Mouse (Mus musculus): Measurements from ENCODE around the gene Ankrd2. TPM values are rescaled to one million over a fixed set of nuclear protein-coding genes. Genes with fewer than 3 reads are reported as not detected.

The Ankrd2 gene
- polyA plus RNA-seq, 1 experiment from 2014 or later: not detected

DNA sequence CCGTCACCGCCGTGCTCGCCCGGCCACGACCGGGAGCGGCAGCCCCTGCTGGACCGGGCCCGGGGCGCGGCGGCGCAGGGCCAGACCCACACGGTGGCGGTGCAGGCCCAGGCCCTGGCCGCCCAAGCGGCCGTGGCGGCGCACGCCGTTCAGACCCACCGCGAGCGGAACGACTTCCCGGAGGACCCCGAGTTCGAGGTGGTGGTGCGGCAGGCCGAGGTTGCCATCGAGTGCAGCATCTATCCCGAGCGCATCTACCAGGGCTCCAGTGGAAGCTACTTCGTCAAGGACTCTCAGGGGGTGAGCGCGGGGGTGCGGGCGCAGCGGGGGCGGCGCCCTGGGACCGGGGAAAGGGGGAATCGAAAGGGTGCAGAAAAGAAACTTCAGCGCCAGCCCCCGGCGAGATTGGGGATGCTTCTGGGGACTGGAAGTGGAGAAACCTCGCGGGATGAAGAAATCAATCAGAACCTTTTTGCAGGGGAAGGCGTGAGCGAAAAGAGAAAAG lies 54.9 kb downstream of the Ankrd2 start:
- WGBS: under 1% methylated on average over 49 of the region's 52 CpGs
- Histone ChIP-seq H3K4me1 (ENCODE audit: control insufficient read depth, insufficient read depth, low read length) (peaks cover 13% of the 10 kb centered on the region), H3K36me3 (ENCODE audit: control insufficient read depth, insufficient read depth, low read length) (peaks cover 10% of the 10 kb centered on the region; the same call in 1 of the 2 replicates), H3K9me3 (ENCODE audit: control insufficient read depth, low read length) (no peaks in the 10 kb centered on the region), H3K4me3 (ENCODE audit: low read length) (peak overlapping the region; percentile 91), H3K9ac (ENCODE audit: low read depth, low read length) (peak overlapping the region; percentile 88), H3K27me3 (ENCODE audit: control insufficient read depth, insufficient read depth, low read length) (no peaks in the 10 kb centered on the region), H3K27ac (ENCODE audit: low read depth, low read length) (peak overlapping the region; percentile 77), H3K4me2 (replicated peaks; ENCODE audit: low read depth, low read length) (peak overlapping the region; percentile 58)
- ATAC-seq (ENCODE audit: low FRiP score, low TSS enrichment): peak; percentile 70

Other genes with a start within 250 kb of the Ankrd2 start
- gene Arhgap19, start 234.0 kb upstream of the Ankrd2 start, polyA plus RNA-seq (2014; fragmentation: Nextera tagmentation; extraction: Ambion mirVana): 23.9 and 38.1 TPM in 2 replicates
- gene Frat1, start 206.0 kb upstream of the Ankrd2 start, polyA plus RNA-seq (2014; fragmentation: Nextera tagmentation; extraction: Ambion mirVana): 5.7 and 6.6 TPM in 2 replicates
- 5.4 and 7.5 TPM in 2 replicates for gene Frat2, start 187.9 kb upstream of the Ankrd2 start, polyA plus RNA-seq (2014; fragmentation: Nextera tagmentation; extraction: Ambion mirVana)
- 7.8 and 15.8 TPM in 2 replicates for gene Rrp12, start 139.8 kb upstream of the Ankrd2 start, polyA plus RNA-seq (2014; fragmentation: Nextera tagmentation; extraction: Ambion mirVana)
- 604 and 682 TPM in 2 replicates for gene Pgam1, start 124.1 kb upstream of the Ankrd2 start, polyA plus RNA-seq (2014; fragmentation: Nextera tagmentation; extraction: Ambion mirVana)
- gene Exosc1, start 102.6 kb upstream of the Ankrd2 start, polyA plus RNA-seq (2014; fragmentation: Nextera tagmentation; extraction: Ambion mirVana): 90.8 and 99.0 TPM in 2 replicates
- gene Zdhhc16, start 102.5 kb upstream of the Ankrd2 start, polyA plus RNA-seq (2014; fragmentation: Nextera tagmentation; extraction: Ambion mirVana): 60.9 and 68.9 TPM in 2 replicates
- 33.4 and 42.3 TPM in 2 replicates for gene Mms19, start 54.8 kb upstream of the Ankrd2 start, polyA plus RNA-seq (2014; fragmentation: Nextera tagmentation; extraction: Ambion mirVana)
- 23.1 and 29.8 TPM in 2 replicates for gene Ubtd1, start 54.2 kb upstream of the Ankrd2 start, polyA plus RNA-seq (2014; fragmentation: Nextera tagmentation; extraction: Ambion mirVana)
- gene Hoga1, start 9.6 kb downstream of the Ankrd2 start, polyA plus RNA-seq (2014; fragmentation: Nextera tagmentation; extraction: Ambion mirVana): 7.2 and 9.8 TPM in 2 replicates
- 0.33 and 0.61 TPM in 2 replicates for gene 4933411K16Rik, start 16.2 kb downstream of the Ankrd2 start, polyA plus RNA-seq (2014; fragmentation: Nextera tagmentation; extraction: Ambion mirVana)
- 27.8 and 33.6 TPM in 2 replicates for gene Morn4, start 50.4 kb downstream of the Ankrd2 start, polyA plus RNA-seq (2014; fragmentation: Nextera tagmentation; extraction: Ambion mirVana)
- gene Pi4k2a, start 54.5 kb downstream of the Ankrd2 start, polyA plus RNA-seq (2014; fragmentation: Nextera tagmentation; extraction: Ambion mirVana): 26.0 and 37.8 TPM in 2 replicates
- 21.2 and 22.9 TPM in 2 replicates for gene Avpi1, start 93.1 kb downstream of the Ankrd2 start, polyA plus RNA-seq (2014; fragmentation: Nextera tagmentation; extraction: Ambion mirVana)
- gene Marveld1, start 111.4 kb downstream of the Ankrd2 start, polyA plus RNA-seq (2014; fragmentation: Nextera tagmentation; extraction: Ambion mirVana): 9.6 and 14.2 TPM in 2 replicates
- gene Zfyve27, start 128.0 kb downstream of the Ankrd2 start, polyA plus RNA-seq (2014; fragmentation: Nextera tagmentation; extraction: Ambion mirVana): 12.7 and 17.8 TPM in 2 replicates
- 0.53 and 0.91 TPM in 2 replicates for gene Sfrp5, start 166.3 kb downstream of the Ankrd2 start, polyA plus RNA-seq (2014; fragmentation: Nextera tagmentation; extraction: Ambion mirVana)
- not detected in 2 replicates for gene Golga7b, start 211.6 kb downstream of the Ankrd2 start, polyA plus RNA-seq (2014; fragmentation: Nextera tagmentation; extraction: Ambion mirVana)